Mouse (Mus musculus): ENCODE results near the gene Aldoart1. TPM values are rescaled to one million over a fixed set of nuclear protein-coding genes. Genes with fewer than 3 reads are reported as not detected.
A peak's percentile ranks its signal among the peaks of the same experiment; 100 is the strongest.

Aldoart1 gene
- total RNA-seq (2021), result not detected

GRCm38 (mm10) chr4:72852534-72852933 lies at the start of gene Aldoart1:
Aldoart1 (minus strand) TSS chr4:72852634.
- DNase-seq (ENCODE audit: extremely low spot score in 1 of 2, low spot score in 2 of 2), result peak in 1 of 2 experiments; percentile 9

DNA sequence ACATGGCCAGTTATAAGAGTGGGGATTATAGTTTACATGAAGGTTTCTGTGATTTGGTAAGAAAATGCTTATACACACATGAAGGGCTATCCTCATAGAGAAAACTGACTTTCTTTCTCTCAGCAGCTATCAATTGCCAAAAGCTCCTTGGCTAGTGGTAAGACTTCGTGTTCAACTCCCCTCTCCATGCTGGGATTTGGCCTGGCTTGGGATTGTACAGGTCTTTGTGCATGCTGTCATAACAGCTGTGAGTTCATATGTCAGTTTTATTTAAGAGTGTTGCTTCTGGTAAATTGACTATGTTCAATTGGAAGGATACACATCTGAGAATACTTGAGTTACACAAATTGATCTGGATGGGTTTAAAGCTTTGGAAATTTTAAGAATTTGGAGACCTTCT lies 49.1 kb upstream of the Aldoart1 start:
- no peak for DNase-seq (ENCODE audit: extremely low spot score in 1 of 2, low spot score in 2 of 2)
- intact Hi-C loops (cut with DNase I), result no loop called here

More at GRCm38 (mm10) chr4:72852534-72852933, at the start of gene Aldoart1:
- intact Hi-C loops (cut with DNase I), result no loop called here

- DNase-seq (ENCODE audit: extremely low spot score in 1 of 2, low spot score in 2 of 2), result no peak
Measured at GRCm38 (mm10) chr4:72865371-72866075, 13.1 kb upstream of the Aldoart1 start.

GRCm38 (mm10) chr4:72844276-72844675 lies 8.2 kb downstream of the Aldoart1 start:
- no peak for DNase-seq (ENCODE audit: extremely low spot score in 1 of 2, low spot score in 2 of 2)
- intact Hi-C loops (cut with DNase I), result no loop called here

More at GRCm38 (mm10) chr4:72865371-72866075, 13.1 kb upstream of the Aldoart1 start:
- intact Hi-C loops (cut with DNase I), result no loop called here

DNA sequence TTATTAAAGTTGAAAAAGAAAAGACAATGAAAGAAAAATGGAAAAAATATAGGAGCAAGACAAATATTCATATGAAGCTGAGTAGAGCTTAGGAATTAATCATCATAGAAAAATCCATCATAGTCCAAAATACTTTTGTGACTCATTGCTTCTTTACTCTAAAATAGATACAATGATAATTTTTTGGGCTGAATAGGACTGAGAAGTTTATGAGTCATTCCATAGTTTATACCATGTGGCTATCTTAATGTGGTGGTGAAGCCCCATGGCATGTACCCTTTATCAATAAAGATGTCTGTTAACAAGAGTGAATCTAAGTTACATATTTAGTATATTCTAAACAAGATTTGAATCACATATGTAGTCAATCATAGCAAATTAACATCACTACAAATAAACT lies 9.4 kb downstream of the Aldoart1 start:
- intact Hi-C loops (cut with DNase I), result no loop called here

GRCm38 (mm10) chr4:72836430-72836829 lies 16.0 kb downstream of the Aldoart1 start:
- DNase-seq (ENCODE audit: extremely low spot score in 1 of 2, low spot score in 2 of 2), result no peak
- intact Hi-C loops (cut with DNase I), result no loop called here

More for the DNA sequence above, 9.4 kb downstream of the Aldoart1 start:
- no peak for DNase-seq (ENCODE audit: extremely low spot score in 1 of 2, low spot score in 2 of 2)

- intact Hi-C loops (cut with DNase I), result no loop called here
Measured at GRCm38 (mm10) chr4:72835400-72835799, 17.0 kb downstream of the Aldoart1 start.

DNA sequence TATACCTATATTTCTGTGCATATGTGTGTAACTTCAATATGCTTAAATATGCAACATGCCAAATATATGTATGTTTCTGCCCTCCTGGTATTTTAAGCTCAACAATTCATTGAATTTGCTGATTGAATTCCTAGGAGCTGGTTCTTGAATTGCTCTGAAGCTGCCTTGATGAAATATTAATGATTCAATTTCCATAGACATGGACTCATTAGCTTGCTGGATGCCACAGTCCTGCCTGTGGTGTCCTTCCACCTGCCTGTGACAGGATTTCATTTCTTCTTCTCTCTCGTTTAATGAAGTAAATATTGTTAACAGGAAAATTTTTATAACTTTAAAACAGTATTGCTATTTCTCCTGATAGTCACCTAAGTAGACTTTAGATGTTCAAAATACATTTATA lies 51.6 kb downstream of the Aldoart1 start:
- intact Hi-C loops (cut with DNase I), result no loop called here
- no peak for DNase-seq (ENCODE audit: extremely low spot score in 1 of 2, low spot score in 2 of 2)

More at GRCm38 (mm10) chr4:72835400-72835799, 17.0 kb downstream of the Aldoart1 start:
- no peak for DNase-seq (ENCODE audit: extremely low spot score in 1 of 2, low spot score in 2 of 2)
